Mouse (Mus musculus) megakaryocyte, embryonic 14.5 days (primary cell): Measurements from ENCODE around the gene B3gnt4.

Experiments
- FLI1 ChIP-seq: IDR thresholded peaks from 2 replicates; pipeline ENCODE4 v1.6.1; 2012; ENCODE audit warnings: low read length, inconsistent platforms, mixed read lengths
- GATA1 ChIP-seq: IDR thresholded peaks from 3 replicates; pipeline ENCODE4 v1.6.1; 2012; ENCODE audit warnings: mixed read lengths, low read length, inconsistent platforms, borderline replicate concordance

DNA sequence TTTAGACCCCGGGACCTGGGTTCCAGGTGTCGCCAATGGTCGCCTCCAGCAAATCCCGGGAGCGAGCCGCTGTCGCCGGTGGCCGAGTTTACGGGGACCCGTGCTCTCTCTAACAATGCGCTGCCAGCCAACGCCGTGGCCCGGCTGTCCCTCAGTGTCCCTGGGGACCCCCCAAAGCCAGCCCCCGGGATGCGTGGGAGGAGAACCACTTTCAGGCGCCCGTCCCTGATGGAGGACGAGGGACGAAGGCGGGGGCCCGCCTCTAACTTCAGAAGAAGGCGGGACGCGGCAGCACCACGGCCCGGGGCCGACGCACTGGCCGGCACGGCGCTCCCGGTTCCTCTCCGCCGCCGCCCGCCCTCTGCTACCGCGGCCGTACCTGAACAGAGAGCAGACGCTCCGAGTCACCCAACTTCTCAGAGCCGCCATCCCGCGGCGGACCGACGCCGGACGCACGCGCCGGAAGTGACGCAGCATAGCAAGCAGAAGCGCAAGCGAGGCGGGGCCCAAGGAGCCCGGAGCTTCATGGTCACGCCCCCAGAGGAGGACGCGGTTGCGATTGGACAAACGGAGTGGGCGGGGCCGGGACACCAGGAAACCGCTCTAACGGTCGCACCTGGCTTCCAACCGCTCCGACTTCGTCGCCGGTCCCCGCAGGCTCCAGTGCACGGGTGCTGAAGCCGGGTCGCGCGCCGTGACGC lies 13.6 kb downstream of the B3gnt4 start, which contains the start of gene Diablo:
- TF ChIP-seq GATA1: no peak
- no peak for TF ChIP-seq FLI1
